Mouse (Mus musculus) cerebellum, adult 2 months (tissue): Measurements from ENCODE around the gene Mier2.

Experiments used
- CTCF ChIP-seq: fragments of 200-500 bp; IDR thresholded peaks from 2 replicates; pipeline ENCODE4 v1.5.1; 2011; ENCODE audit warnings: low read depth, mild to moderate bottlenecking, control low read depth, low read length, moderate library complexity, borderline replicate concordance; ENCODE audit not compliant: insufficient read depth
- POLR2A ChIP-seq: fragments of 200-500 bp; IDR thresholded peaks from 2 replicates; pipeline ENCODE4 v1.6.1; 2011; ENCODE audit warnings: low read length, control low read depth, borderline replicate concordance; ENCODE audit not compliant: insufficient read depth

DNA sequence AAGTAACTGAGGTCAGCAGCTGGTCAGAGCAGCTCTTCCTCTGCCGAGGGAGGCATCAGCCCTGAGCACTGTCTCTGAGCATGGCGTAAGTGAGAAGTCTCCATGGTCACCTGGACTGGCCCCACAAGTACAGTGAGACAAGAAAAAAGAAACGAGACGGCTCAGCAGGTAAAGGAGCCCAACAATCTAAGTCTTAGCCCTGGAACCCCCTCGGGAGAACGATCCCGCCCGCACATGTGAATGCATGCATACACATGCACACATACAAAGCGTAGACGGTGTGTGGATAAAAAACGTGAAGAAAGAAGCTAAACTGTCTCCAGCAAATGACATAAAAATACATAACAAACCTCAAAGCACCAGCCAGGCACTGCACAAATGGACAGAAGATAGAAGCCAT, 8.5 kb downstream of the Mier2 start:
- TF ChIP-seq CTCF, result no peak
- TF ChIP-seq POLR2A, result no peak
